Mouse (Mus musculus) heart, postnatal 10 days (tissue): ENCODE measurements around the gene Mei4. TPM values are rescaled to one million over a fixed set of nuclear protein-coding genes. Genes with fewer than 3 reads are reported as not detected.

ENCODE experiments used
- DNase-seq, 2 experiments: peaks; one replicate each; pipeline ENCODE4 v3.0.0; 2021
- intact Hi-C: fragments of 180-260 bp; cut with DNase I; formaldehyde crosslinking; loops from one replicate; pipeline ENCODE4 v1.15.1; 2025
- total RNA-seq, 2 experiments: library from RNA; stranded (reverse); gene quantifications; 2 replicates each; pipeline ENCODE4 v1.2.3; 2021

Gene Mei4
- total RNA-seq, 2 experiments from 2014 or later: not detected

- DNase-seq: no peak
- intact Hi-C loops: no loop called here
These were observed 272.6 kb downstream of the Mei4 start for GRCm38 (mm10) chr9:82136119-82136518.

- intact Hi-C loops: no loop called here
- no peak for DNase-seq
These were observed 296.7 kb downstream of the Mei4 start for GRCm38 (mm10) chr9:82160143-82160542.

- intact Hi-C loops: no loop called here
- DNase-seq: no peak
These were observed 298.9 kb downstream of the Mei4 start for GRCm38 (mm10) chr9:82162415-82162814.

GRCm38 (mm10) chr9:82217976-82218375, 354.5 kb downstream of the Mei4 start:
- DNase-seq: no peak
- intact Hi-C loops: no loop called here

- intact Hi-C loops: loop anchor here (5.0 to 10.0 kb wide), 2 partner anchors 394 to 607 kb away; no protein-coding TSS in a partner anchor
- peak; percentile 5 to 23 for DNase-seq
These were observed 384.4 kb downstream of the Mei4 start for GRCm38 (mm10) chr9:82247695-82248445.

Other genes with a start within 250 kb of the Mei4 start
- gene Htr1b, start 229.8 kb upstream of the Mei4 start, total RNA-seq: under 1 TPM; 0.10 TPM